Mouse (Mus musculus) thymus, adult 2 months (tissue): ENCODE results near the gene Cacng3.

Experiments
- CTCF ChIP-seq: fragments of 200-500 bp; IDR thresholded peaks from 2 replicates; pipeline ENCODE4 v1.5.1; 2012; ENCODE audit warnings: mild to moderate bottlenecking, control low read depth, low read length, moderate library complexity, borderline replicate concordance; ENCODE audit not compliant: control insufficient read depth, poor library complexity, insufficient read depth; ENCODE audit errors: extremely low read depth
- POLR2A ChIP-seq: fragments of 200-500 bp; IDR thresholded peaks from 2 replicates; pipeline ENCODE4 v1.6.1; 2012; ENCODE audit warnings: mild to moderate bottlenecking, low read length, control low read depth, moderate library complexity; ENCODE audit not compliant: control insufficient read depth, poor library complexity, insufficient read depth; ENCODE audit errors: extremely low read depth

DNA sequence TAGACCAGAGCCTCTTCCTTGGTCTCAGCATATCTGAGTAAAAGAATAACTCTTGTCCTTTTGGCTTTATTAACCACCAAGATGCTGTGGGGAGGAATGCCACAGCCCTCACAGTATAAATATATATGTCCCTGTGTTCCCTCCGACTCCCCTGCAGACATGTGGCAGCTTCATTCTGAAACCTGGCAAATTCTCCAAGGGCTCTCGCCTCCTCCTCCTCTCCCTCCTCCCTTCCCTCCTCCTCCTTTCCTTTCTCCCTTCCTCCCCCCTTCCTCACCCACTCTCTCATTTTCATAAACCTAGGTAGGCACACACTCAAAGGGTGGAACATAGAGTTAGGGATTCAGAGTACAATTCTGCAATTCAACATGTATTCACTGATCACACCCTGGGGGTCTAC, 56.1 kb downstream of the Cacng3 start:
- TF ChIP-seq POLR2A (no peak), CTCF (no peak)
